Mouse (Mus musculus) heart, embryonic 10.5 days (tissue): ENCODE measurements around the gene Large1. TPM values are rescaled to one million over a fixed set of nuclear protein-coding genes. Genes with fewer than 3 reads are reported as not detected.

ENCODE experiments used
- DNase-seq: peaks from one replicate; pipeline ENCODE4 v3.0.0-alpha.2; 2017; ENCODE audit warnings: low spot score
- H3K27ac ChIP-seq: fragments of 300-500 bp; sonication (generic); 2 replicates; pipeline ENCODE4 v1.5.1; 2016; ENCODE audit warnings: mild to moderate bottlenecking
- H3K27me3 ChIP-seq: fragments of 300-500 bp; sonication (generic); 2 replicates; pipeline ENCODE4 v1.6.1; 2016; ENCODE audit warnings: mild to moderate bottlenecking; ENCODE audit not compliant: poor library complexity, insufficient read depth, severe bottlenecking
- H3K36me3 ChIP-seq: fragments of 300-500 bp; sonication (generic); 2 replicates; pipeline ENCODE4 v1.6.1; 2016; ENCODE audit warnings: mild to moderate bottlenecking, moderate library complexity
- H3K4me1 ChIP-seq: fragments of 300-500 bp; sonication (generic); 2 replicates; pipeline ENCODE4 v1.6.1; 2016; ENCODE audit warnings: mild to moderate bottlenecking
- H3K4me3 ChIP-seq: fragments of 300-500 bp; sonication (generic); 2 replicates; pipeline ENCODE4 v1.5.1; 2016; ENCODE audit warnings: mild to moderate bottlenecking, moderate library complexity
- H3K9me3 ChIP-seq: fragments of 300-500 bp; sonication (generic); 2 replicates; pipeline ENCODE4 v1.6.1; 2016; ENCODE audit warnings: mild to moderate bottlenecking, moderate library complexity
- WGBS: fragments of 180-500 bp; shearing (Covaris S2); methylation state at CpG from one replicate; pipeline ENCODE4 v1.1.7; 2016; 5-methylcytosine and 5-hydroxymethylcytosine counted together
- polyA plus RNA-seq: library from polyadenylated mRNA; unstranded; fragments of >200 nt; fragmentation: Nextera tagmentation; extraction: Ambion mirVana; gene quantifications from 2 replicates; pipeline ENCODE4 v1.2.1, GENCODE M21; 2016

Large1 gene
- polyA plus RNA-seq, 1 experiment from 2014 or later = 7.5 TPM

DNA sequence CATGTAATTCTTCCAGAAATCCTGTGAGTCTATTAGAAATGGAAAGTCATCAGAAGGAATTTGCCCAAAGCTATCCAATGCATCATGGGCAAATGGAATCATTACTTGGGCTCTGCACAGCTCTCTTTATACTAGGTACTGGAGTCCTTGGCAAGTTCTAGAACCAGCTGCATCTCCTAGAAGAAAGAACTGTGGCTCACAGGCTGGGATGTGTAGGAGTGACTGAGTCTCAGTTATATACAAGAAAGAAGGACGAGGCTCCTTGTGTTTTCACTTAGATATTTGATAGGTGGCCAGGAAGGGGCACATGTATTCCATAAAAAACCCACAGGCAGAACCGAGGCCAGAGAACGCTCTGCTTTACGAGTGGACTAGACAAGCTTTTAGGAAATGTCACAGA, 447.8 kb downstream of the Large1 start:
- Histone ChIP-seq H3K4me1 (no peaks in the 10 kb centered on the region), H3K4me3 (no peak overlapping the region), H3K27me3 (no peaks in the 10 kb centered on the region), H3K9me3 (no peaks in the 10 kb centered on the region), H3K36me3 (no peaks in the 10 kb centered on the region), H3K27ac (no peak overlapping the region)
- 84% methylated on average over 4 of the region's 4 CpGs for WGBS
- no peak for DNase-seq

DNA sequence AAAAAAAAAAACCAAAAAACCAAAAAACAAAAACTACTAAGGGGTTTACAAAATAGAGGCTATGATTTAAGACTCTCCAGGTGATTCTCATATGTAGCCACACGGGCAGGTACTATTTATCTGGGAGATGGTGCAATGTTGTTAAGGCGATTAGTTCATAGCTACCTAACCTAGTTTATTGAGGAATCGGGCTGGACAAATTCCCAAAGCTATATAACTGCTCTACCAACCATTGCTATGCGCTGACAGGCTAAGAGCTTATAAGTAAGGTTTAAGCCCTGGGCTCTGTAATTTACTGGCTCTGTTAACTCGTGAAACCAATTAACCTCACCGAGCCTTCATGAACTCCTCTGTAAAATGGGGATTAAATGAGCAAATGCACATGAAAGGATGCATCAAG, 451.7 kb downstream of the Large1 start:
- Histone ChIP-seq H3K36me3 (no peaks in the 10 kb centered on the region), H3K4me1 (no peaks in the 10 kb centered on the region), H3K4me3 (no peak overlapping the region), H3K9me3 (no peaks in the 10 kb centered on the region), H3K27me3 (no peaks in the 10 kb centered on the region), H3K27ac (no peak overlapping the region)
- no peak for DNase-seq
- 91% methylated on average over 6 of the region's 6 CpGs for WGBS

DNA sequence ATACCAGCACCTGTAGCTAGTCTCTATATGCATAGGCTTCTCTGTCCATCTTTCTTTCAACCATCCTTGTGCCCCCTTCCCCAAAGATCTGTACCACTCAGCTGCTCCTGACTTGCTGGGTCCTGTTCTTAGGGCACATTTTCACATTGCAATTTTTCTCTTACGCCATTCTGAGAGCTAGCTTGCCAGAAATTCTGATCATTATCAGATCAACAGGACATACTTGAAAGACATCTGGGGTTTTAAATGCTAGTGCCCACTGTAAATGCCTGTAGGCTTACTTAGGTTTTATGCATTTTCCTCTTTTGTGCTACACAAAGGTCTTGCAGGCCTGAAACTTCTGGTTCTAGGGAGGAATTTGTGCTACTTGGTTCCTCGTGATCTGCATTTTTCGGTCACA, 454.0 kb downstream of the Large1 start:
- DNase-seq = no peak
- H3K36me3 ChIP-seq = no peaks in the 10 kb centered on the region
- no peak overlapping the region for H3K4me3 ChIP-seq
- no peaks in the 10 kb centered on the region for H3K9me3 ChIP-seq
- H3K4me1 ChIP-seq = no peaks in the 10 kb centered on the region
- H3K27ac ChIP-seq = no peak overlapping the region
- WGBS = 86% methylated on average over 3 of the region's 3 CpGs
- no peaks in the 10 kb centered on the region for H3K27me3 ChIP-seq

DNA sequence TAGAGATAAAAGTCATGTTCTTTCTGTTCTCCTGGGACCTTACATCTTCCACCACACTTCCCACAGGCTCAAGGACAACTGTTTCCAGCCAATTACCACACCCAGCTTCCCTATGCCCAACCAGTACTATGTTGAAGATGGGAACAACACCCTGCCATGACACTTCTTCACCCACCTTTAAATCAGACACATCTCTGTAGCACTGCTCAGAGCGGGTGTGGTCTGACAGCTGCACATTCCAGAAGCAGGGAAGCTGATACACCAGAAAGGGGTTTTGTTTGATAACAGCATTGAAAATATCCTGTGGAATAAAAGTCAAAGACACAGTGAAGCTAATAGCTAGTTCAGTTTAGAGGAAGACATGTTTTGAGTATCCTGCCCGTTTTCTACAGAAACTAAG, 470.3 kb downstream of the Large1 start:
- H3K4me1 ChIP-seq = no peaks in the 10 kb centered on the region
- no peak overlapping the region for H3K4me3 ChIP-seq
- no peak for DNase-seq
- no peaks in the 10 kb centered on the region for H3K9me3 ChIP-seq
- WGBS = 80% methylated on average over 2 of the region's 2 CpGs
- no peaks in the 10 kb centered on the region for H3K27me3 ChIP-seq
- H3K27ac ChIP-seq = no peak overlapping the region
- peaks cover 6% of the 10 kb centered on the region; the same call in 1 of the 2 replicates for H3K36me3 ChIP-seq

DNA sequence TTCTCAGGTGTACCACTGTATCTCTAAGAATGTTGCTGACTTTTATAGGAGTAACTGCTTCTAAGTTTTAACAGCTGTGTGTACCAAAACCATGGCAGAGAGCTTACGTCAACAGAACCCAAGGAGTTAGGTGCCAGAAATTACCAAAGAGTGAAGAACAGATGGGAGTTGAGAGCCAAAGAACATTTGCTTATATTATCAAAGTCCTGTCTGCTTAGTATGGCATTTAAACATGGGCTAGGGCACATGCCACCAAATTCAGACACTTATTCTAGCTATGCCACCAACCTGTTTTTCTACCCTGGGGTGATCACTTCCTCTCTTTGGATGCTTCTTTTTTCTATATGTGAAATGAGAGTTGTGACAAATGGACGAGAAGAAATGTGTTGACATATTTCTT, 479.9 kb downstream of the Large1 start:
- H3K4me1 ChIP-seq = no peaks in the 10 kb centered on the region
- no peak overlapping the region for H3K4me3 ChIP-seq

DNA sequence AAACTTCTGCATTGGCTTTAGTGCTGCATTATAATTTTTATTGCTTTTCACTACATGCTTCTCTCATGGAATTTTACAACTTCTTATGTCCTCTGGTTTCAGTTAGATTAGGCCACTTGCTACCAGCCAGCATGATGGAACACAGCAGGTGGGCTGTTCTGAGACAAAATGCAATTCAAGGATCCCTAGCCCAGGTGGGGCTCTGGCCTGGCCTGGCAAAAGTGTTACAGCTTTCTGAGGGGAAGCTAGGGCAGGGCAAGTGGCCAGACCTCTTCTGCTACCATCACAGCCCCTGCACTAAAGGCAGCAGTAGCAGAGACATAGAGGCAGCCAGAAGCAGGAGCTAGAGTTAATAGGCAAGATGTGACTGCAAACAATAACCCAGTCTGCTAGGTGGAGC, 506.5 kb downstream of the Large1 start:
- Histone ChIP-seq H3K27ac (no peak overlapping the region), H3K4me1 (no peaks in the 10 kb centered on the region), H3K36me3 (peaks cover 10% of the 10 kb centered on the region; the same call in 1 of the 2 replicates), H3K4me3 (no peak overlapping the region), H3K27me3 (no peaks in the 10 kb centered on the region), H3K9me3 (no peaks in the 10 kb centered on the region)
- DNase-seq = no peak

More for the DNA sequence above, 479.9 kb downstream of the Large1 start:
- Histone ChIP-seq H3K27me3 (no peaks in the 10 kb centered on the region), H3K36me3 (no peaks in the 10 kb centered on the region), H3K9me3 (no peaks in the 10 kb centered on the region), H3K27ac (no peak overlapping the region)
- no peak for DNase-seq
- 93% methylated on average over 2 of the region's 2 CpGs for WGBS

DNA sequence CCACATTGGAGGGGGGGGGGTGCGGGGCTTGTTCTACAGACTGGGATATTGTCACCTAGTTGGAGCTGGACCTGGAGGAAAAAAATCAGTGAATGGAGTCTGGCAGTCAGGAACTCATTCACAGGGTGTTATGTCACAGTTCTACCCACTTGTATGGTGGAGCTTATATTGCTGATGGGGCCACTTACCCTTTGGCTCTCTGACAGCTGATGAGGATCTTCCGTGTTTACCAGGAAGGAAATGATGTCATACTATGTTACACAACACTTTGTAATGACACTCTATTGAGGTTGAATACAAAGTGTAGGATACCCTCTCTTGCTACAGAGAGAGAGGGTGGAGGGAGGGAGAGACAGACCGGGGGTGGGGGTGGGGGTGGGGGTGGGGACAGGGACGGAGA, 517.5 kb downstream of the Large1 start:
- Histone ChIP-seq H3K27me3 (no peaks in the 10 kb centered on the region), H3K9me3 (no peaks in the 10 kb centered on the region), H3K4me1 (no peaks in the 10 kb centered on the region), H3K4me3 (no peak overlapping the region), H3K36me3 (0 out of 2 replicates have a peak, but pooled peaks cover 4% of the 10 kb centered on the region), H3K27ac (no peak overlapping the region)
- no peak for DNase-seq
- WGBS = 81% methylated on average over 4 of the region's 4 CpGs

DNA sequence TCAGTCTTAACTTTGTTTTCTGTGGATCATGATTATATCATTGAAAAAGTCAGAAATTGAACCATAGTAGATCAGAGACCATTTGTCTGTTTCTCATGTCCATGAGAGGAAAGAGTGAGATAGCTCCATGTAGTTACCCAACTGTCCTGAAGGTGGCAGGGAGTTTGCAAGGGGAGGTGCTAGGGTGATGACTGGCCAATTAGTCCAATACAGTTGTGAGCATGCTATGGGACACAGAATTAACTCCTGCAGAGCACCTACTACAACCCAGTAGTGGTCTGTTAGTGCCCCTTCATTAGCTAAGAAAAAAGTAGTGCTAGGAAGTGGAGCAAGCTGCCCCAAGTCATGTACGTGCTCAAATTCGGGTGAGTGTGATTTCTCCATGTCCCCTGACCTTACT, 520.2 kb downstream of the Large1 start:
- Histone ChIP-seq H3K27me3 (no peaks in the 10 kb centered on the region), H3K36me3 (0 out of 2 replicates have a peak, but pooled peaks cover 4% of the 10 kb centered on the region), H3K27ac (no peak overlapping the region), H3K9me3 (no peaks in the 10 kb centered on the region), H3K4me3 (no peak overlapping the region), H3K4me1 (no peaks in the 10 kb centered on the region)
- no peak for DNase-seq
- 75% methylated on average over 2 of the region's 2 CpGs for WGBS

DNA sequence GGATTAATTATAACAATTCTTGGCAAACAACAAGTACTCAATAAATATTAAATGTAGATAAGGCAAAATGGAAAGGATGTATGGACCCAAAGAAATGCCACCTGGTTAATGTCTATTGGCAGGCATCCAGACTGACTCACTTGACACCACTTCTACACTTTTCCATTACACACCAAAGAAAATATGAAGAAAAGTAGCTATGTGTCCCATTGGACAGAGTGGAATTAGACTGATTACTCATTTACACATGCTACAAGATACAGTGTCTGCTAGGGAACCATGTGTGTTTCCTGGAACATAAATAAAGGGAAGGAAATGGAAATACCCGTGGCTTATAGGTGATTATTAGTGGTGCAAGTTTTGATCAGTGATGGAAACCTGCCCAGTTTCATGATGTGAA, 521.0 kb downstream of the Large1 start:
- Histone ChIP-seq H3K4me3 (no peak overlapping the region), H3K36me3 (0 out of 2 replicates have a peak, but pooled peaks cover 4% of the 10 kb centered on the region), H3K9me3 (no peaks in the 10 kb centered on the region), H3K27ac (no peak overlapping the region), H3K4me1 (no peaks in the 10 kb centered on the region), H3K27me3 (no peaks in the 10 kb centered on the region)
- WGBS = 67% methylated on average over 1 of the region's 1 CpGs
- no peak for DNase-seq

DNA sequence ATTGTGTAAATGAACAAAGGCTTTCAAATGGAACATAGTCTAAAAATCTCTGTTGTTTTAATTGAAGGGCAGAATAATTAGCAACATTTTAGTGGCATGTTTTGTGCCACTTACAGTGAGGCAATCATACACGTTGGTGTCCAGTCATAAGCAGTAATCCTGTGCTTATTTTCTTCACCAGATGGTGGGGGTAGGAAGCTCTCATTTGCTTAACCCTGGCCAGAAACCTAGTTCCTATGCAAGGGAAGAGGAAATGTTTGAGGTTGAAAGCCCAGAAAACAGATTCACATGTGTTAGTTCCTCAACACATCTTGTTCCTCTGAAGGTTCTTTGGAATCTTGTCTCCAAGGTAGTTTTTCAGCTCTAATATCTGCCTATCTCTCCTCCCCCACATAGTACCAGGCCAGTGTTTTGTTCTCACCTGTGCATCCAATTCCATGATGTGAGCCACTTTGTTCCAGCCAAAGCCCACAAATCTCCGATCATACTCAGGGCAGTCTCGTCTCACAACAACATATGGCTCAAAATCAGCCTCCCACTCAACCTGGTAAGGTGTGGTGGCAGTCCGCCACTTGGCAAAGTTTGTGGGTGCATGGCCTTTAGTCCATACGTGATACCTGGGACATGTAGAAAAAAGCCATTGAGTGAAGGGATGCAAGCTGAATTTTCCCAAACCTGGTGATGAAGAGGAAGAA, 535.5 kb downstream of the Large1 start:
- H3K4me3 ChIP-seq = no peak overlapping the region
- peaks cover 12% of the 10 kb centered on the region for H3K36me3 ChIP-seq
- H3K27me3 ChIP-seq = no peaks in the 10 kb centered on the region
- no peak for DNase-seq
- H3K9me3 ChIP-seq = no peaks in the 10 kb centered on the region
- H3K4me1 ChIP-seq = no peaks in the 10 kb centered on the region
- no peak overlapping the region for H3K27ac ChIP-seq
- WGBS = 86% methylated on average over 5 of the region's 5 CpGs

DNA sequence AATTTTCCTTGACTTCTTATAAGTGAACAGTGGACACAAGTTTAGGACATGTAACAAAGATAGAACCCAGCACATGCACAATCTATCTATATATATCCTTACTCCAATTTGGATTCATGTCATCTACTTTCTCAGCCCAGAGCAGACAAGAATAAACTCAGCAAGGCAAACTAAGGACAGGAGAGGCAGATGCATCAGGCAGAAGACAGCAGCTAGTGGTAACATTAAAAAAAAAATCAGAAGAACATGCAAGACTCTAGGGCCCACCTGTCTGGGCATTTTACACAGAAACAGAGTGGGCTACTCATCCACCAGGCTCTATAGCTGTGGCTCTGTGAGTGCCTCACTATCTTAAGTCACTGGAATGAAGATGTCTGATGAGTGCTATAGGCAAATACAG, 536.7 kb downstream of the Large1 start:
- Histone ChIP-seq H3K27ac (no peak overlapping the region), H3K36me3 (peaks cover 12% of the 10 kb centered on the region), H3K4me1 (no peaks in the 10 kb centered on the region), H3K4me3 (no peak overlapping the region), H3K9me3 (no peaks in the 10 kb centered on the region), H3K27me3 (no peaks in the 10 kb centered on the region)
- no peak for DNase-seq

DNA sequence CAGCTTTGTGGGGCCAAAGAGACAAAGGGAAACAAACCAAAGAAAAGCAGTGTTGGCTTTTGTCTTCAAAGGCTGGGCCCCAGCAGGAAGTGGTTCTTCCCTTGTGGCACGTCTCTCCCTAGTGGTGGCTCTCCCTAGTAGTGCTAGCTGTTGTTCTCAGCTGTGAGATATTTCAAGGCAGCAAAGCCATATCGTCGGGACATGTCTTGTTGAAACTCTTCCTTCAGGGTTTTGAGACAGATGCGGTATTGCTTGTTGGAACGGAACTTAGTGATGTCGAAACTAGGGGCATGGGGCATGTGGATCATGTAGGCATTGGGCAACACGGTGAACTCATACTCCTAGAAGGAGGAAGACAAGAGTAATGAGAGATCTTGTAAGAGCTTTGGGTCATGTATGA, 537.7 kb downstream of the Large1 start:
- no peaks in the 10 kb centered on the region for H3K9me3 ChIP-seq
- H3K27me3 ChIP-seq = no peaks in the 10 kb centered on the region
- H3K4me1 ChIP-seq = no peaks in the 10 kb centered on the region
- H3K27ac ChIP-seq = no peak overlapping the region
- peaks cover 12% of the 10 kb centered on the region for H3K36me3 ChIP-seq
- H3K4me3 ChIP-seq = no peak overlapping the region
- no peak for DNase-seq
- 84% methylated on average over 7 of the region's 7 CpGs for WGBS

DNA sequence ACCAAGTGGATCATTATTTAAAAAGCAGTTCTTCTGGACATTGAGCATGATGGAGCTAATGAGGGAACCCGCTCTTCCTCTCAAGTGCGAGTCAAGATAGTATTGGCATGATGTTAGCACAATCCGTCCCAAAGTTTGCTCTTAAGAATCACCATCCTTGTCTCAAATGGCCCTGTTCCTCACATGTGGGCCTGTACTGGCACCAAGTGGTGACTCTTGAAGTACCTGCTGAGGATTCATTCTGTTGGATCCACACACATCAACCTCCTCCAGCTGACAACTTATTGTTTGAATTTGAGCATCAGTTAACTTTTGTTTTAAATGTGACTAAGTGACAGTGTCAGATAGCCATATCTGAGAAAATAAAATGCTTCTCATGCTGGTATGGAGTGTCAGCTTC, 540.6 kb downstream of the Large1 start:
- H3K4me3 ChIP-seq = no peak overlapping the region
- WGBS = 80% methylated on average over 3 of the region's 3 CpGs

DNA sequence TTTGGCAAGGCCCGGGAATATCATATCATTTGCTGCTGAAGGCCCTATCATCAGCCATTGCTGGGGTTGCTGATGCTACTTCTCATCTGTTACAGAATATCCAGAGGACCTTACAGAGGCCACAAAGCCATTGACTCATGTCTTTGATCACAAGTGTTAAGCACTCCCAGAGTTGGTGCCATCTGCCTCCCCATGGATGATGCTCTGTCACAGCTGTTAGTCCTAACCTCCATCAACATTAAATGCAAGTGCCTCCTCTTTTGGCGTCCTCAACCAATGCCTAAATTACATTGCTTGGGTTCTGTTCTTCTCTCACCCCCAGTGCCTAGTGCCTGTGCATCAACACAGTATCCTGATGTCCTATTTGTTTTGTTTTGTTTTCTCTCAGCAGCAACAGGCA, 551.8 kb downstream of the Large1 start:
- H3K4me1 ChIP-seq = no peaks in the 10 kb centered on the region
- H3K27ac ChIP-seq = no peak overlapping the region
- H3K36me3 ChIP-seq = no peaks in the 10 kb centered on the region
- DNase-seq = no peak
- 80% methylated on average over 2 of the region's 2 CpGs for WGBS
- H3K4me3 ChIP-seq = no peak overlapping the region
- H3K27me3 ChIP-seq = no peaks in the 10 kb centered on the region
- no peaks in the 10 kb centered on the region for H3K9me3 ChIP-seq

More for the DNA sequence above, 540.6 kb downstream of the Large1 start:
- Histone ChIP-seq H3K4me1 (no peaks in the 10 kb centered on the region), H3K36me3 (peaks cover 12% of the 10 kb centered on the region), H3K27ac (no peak overlapping the region), H3K9me3 (no peaks in the 10 kb centered on the region), H3K27me3 (no peaks in the 10 kb centered on the region)
- no peak for DNase-seq
